Mouse (Mus musculus) G1E (cell line): Measurements from ENCODE around the gene Kcnip4.

ENCODE experiments used
- CTCF ChIP-seq: IDR thresholded peaks from 2 replicates; pipeline ENCODE4 v1.5.1; 2012; ENCODE audit warnings: low read depth, low read length, inconsistent platforms, mixed read lengths
- GATA1 ChIP-seq: IDR thresholded peaks from 2 replicates; pipeline ENCODE4 v1.6.1; 2012; ENCODE audit warnings: borderline replicate concordance, low read length, inconsistent platforms, mixed read lengths
- GATA2 ChIP-seq: IDR thresholded peaks from 2 replicates; pipeline ENCODE4 v1.6.1; 2012; ENCODE audit warnings: low read depth, low read length, inconsistent platforms, borderline replicate concordance
- POLR2AphosphoS5 ChIP-seq: IDR thresholded peaks from 2 replicates; pipeline ENCODE4 v1.6.1; 2012; ENCODE audit warnings: low read depth, low read length, inconsistent platforms; ENCODE audit not compliant: insufficient replicate concordance
- TAL1 ChIP-seq: conservative IDR thresholded peaks from 2 replicates; pipeline ENCODE4 v1.6.1; 2012; ENCODE audit warnings: low read depth, low read length, inconsistent platforms, mixed read lengths

GRCm38 (mm10) chr5:49058926-49059325 lies 465.8 kb downstream of the Kcnip4 start:
- TF ChIP-seq GATA2 = no peak
- no peak for TF ChIP-seq CTCF
- TF ChIP-seq GATA1 = no peak
- TF ChIP-seq TAL1 = no peak
- TF ChIP-seq POLR2AphosphoS5 = no peak
